In genomic region chr12:40888829-40889228, GRCm38 (mm10) we compare ENCODE assay signal across 12 mouse cellular contexts.
DNase-seq lines count a peak whose midpoint lies in the region; ATAC-seq and TF ChIP-seq lines count a peak whose summit lies in the region.
"Had no signal": no experiment of that assay in that cellular context is flagged by ENCODE, and none has a peak within 500 bp of the region (broad histone marks: within the 10 kb centered on the region; RNA-seq: fewer than 3 reads in every experiment).

No protein-coding gene starts in this region.

- in situ Hi-C loops in CH12.LX (cut with MboI; ENCODE audit: low pct_ligation_motif_present, low pct_unique_long_range_greater_than_20kb, low sequenced_read_pairs) = no loop called here

- H3K36me3 ChIP-seq in heart, embryonic 13.5 days = no peaks in the 10 kb centered on the region
- H3K36me3 ChIP-seq in CH12.LX (replicated peaks in 1 of 2; ENCODE audit: control insufficient read depth in 1 of 2, insufficient read depth in 1 of 2, low read length in 1 of 2) = no peaks in the 10 kb centered on the region
- H3K36me3 ChIP-seq in embryonic facial prominence, embryonic 15.5 days = no peaks in the 10 kb centered on the region
- H3K36me3 ChIP-seq in liver, embryonic 11.5 days (ENCODE audit: control insufficient read depth, insufficient read depth, low read length) = no peaks in the 10 kb centered on the region

- H3K4me1 ChIP-seq in heart, embryonic 13.5 days = peaks cover 14% of the 10 kb centered on the region
- H3K4me1 ChIP-seq in CH12.LX (ENCODE audit: control insufficient read depth in 1 of 2, insufficient read depth in 2 of 2) = peaks cover 7 to 22% of the 10 kb centered on the region in 2 experiments; a peak in 3 of 4 replicates
- H3K4me1 ChIP-seq in embryonic facial prominence, embryonic 15.5 days = no peaks in the 10 kb centered on the region
- H3K4me1 ChIP-seq in liver, embryonic 11.5 days (replicated peaks; ENCODE audit: control insufficient read depth, insufficient read depth, low read length) = peaks cover 22% of the 10 kb centered on the region

- no peak for TF ChIP-seq EP300 in CH12.LX (IDR thresholded peaks at IDR 0.05; ENCODE audit: low read length)

- peak overlapping the region; percentile 24; the same call in 1 of the 2 replicates for H3K4me2 ChIP-seq in heart, embryonic 13.5 days
- H3K4me2 ChIP-seq in CH12.LX (ENCODE audit: insufficient read depth, low read depth, poor library complexity, severe bottlenecking) = peak overlapping the region; percentile 48; the same call in 1 of the 2 replicates
- H3K4me2 ChIP-seq in embryonic facial prominence, embryonic 15.5 days (replicated peaks) = no peak overlapping the region
- H3K4me2 ChIP-seq in liver, embryonic 11.5 days = peak overlapping the region; percentile 60

- 44% methylated on average over 1 of the region's 1 CpGs for WGBS in heart, embryonic 13.5 days
- WGBS in embryonic facial prominence, embryonic 15.5 days = 54% methylated on average over 1 of the region's 1 CpGs
- WGBS in liver, embryonic 11.5 days = 68% methylated on average over 1 of the region's 1 CpGs

- no peaks in the 10 kb centered on the region for H3K79me2 ChIP-seq in CH12.LX (replicated peaks; ENCODE audit: control insufficient read depth, extremely low read depth, insufficient read depth, poor library complexity, severe bottlenecking)

- no peak for TF ChIP-seq POLR2A in CH12.LX (IDR thresholded peaks at IDR 0.05; ENCODE audit: low read depth, low read length)

- H3K4me3 ChIP-seq in heart, embryonic 13.5 days = no peak overlapping the region
- H3K4me3 ChIP-seq in CH12.LX (replicated peaks in 1 of 3; ENCODE audit: low read depth in 2 of 3, low read length in 2 of 3, poor library complexity in 1 of 3) = no peak overlapping the region
- no peak overlapping the region for H3K4me3 ChIP-seq in embryonic facial prominence, embryonic 15.5 days (replicated peaks)
- peak overlapping the region; percentile 17; the same call in 1 of the 2 replicates for H3K4me3 ChIP-seq in liver, embryonic 11.5 days (ENCODE audit: low read depth, low read length)
- H3K4me3 ChIP-seq: left cerebral cortex, adult 2 months had no signal

- no peaks in the 10 kb centered on the region for H3K27me3 ChIP-seq in heart, embryonic 13.5 days (replicated peaks)
- no peaks in the 10 kb centered on the region for H3K27me3 ChIP-seq in CH12.LX (replicated peaks)
- H3K27me3 ChIP-seq in embryonic facial prominence, embryonic 15.5 days = no peaks in the 10 kb centered on the region
- H3K27me3 ChIP-seq in liver, embryonic 11.5 days (replicated peaks; ENCODE audit: control insufficient read depth, insufficient read depth, low read length) = no peaks in the 10 kb centered on the region

- no peak overlapping the region for H3K9ac ChIP-seq in heart, embryonic 13.5 days
- no peak overlapping the region for H3K9ac ChIP-seq in CH12.LX (ENCODE audit: insufficient read depth, low read depth)
- no peak overlapping the region for H3K9ac ChIP-seq in embryonic facial prominence, embryonic 15.5 days
- H3K9ac ChIP-seq in liver, embryonic 11.5 days (ENCODE audit: low read depth, low read length) = peak overlapping the region; percentile 58

- no peak for TF ChIP-seq RAD21 in CH12.LX (IDR thresholded peaks at IDR 0.05; ENCODE audit: low read depth, low read length)

- no peak for TF ChIP-seq CTCF in CH12.LX (conservative IDR thresholded peaks at IDR 0.05 in 1 of 2, IDR thresholded peaks at IDR 0.05 in 1 of 2; ENCODE audit: low read depth in 2 of 2, low read length in 2 of 2)

- no peak for ATAC-seq in heart, embryonic 13.5 days (ENCODE audit: extremely low read depth, insufficient number of reproducible peaks, low FRiP score, low TSS enrichment)
- no peak for ATAC-seq in embryonic facial prominence, embryonic 15.5 days (ENCODE audit: insufficient number of reproducible peaks, low FRiP score, low TSS enrichment, low read depth)
- peak; percentile 18; the same call in 1 of the 2 replicates for ATAC-seq in liver, embryonic 11.5 days (replicated peaks; ENCODE audit: low FRiP score)
- ATAC-seq: forebrain, embryonic 14.5 days; inflammation-experienced regulatory T-cells, adult 6 months had no signal

- no peak for DNase-seq in heart, adult 18-20 months
- DNase-seq in CH12.LX (ENCODE audit: extremely low read depth) = no peak
- DNase-seq in liver, embryonic 11.5 days (ENCODE audit: low spot score) = no peak
- DNase-seq in layer of hippocampus, adult 8-10 months (ENCODE audit: low spot score in 2 of 2) = no peak
- no peak for DNase-seq in urinary bladder, adult 18-20 months (ENCODE audit: low spot score in 2 of 2)
- DNase-seq in left cerebral cortex, adult 8-10 months (ENCODE audit: low spot score in 2 of 2) = no peak
- DNase-seq: thymus, postnatal 36 days had no signal

- dilution Hi-C loops in CH12.LX (cut with MboI; ENCODE audit: extremely low pct_ligation_motif_present, extremely low pct_unique_long_range_greater_than_20kb, low sequenced_read_pairs) = no loop called here

- peak overlapping the region; percentile 28; the same call in 1 of the 2 replicates for H3K27ac ChIP-seq in heart, embryonic 13.5 days (replicated peaks)
- no peak overlapping the region for H3K27ac ChIP-seq in CH12.LX (ENCODE audit: insufficient read depth, low read depth)
- H3K27ac ChIP-seq in embryonic facial prominence, embryonic 15.5 days (replicated peaks) = peak overlapping the region; percentile 34; the same call in 1 of the 2 replicates
- peak overlapping the region; percentile 89 for H3K27ac ChIP-seq in liver, embryonic 11.5 days (ENCODE audit: low read depth, low read length)
- H3K27ac ChIP-seq: left cerebral cortex, adult 2 months had no signal

- no peaks in the 10 kb centered on the region for H3K9me3 ChIP-seq in heart, embryonic 13.5 days
- no peaks in the 10 kb centered on the region for H3K9me3 ChIP-seq in CH12.LX (replicated peaks; ENCODE audit: low read length)
- no peaks in the 10 kb centered on the region for H3K9me3 ChIP-seq in embryonic facial prominence, embryonic 15.5 days (replicated peaks)
- no peaks in the 10 kb centered on the region for H3K9me3 ChIP-seq in liver, embryonic 11.5 days (ENCODE audit: control insufficient read depth, low read length)

TF ChIP-seq in CH12.LX, 34 proteins besides CTCF, POLR2A, EP300 and RAD21:
- no peak for TF ChIP-seq USF1 (IDR thresholded peaks at IDR 0.05; ENCODE audit: low read depth, low read length)
- no peak for TF ChIP-seq NRF1 (IDR thresholded peaks at IDR 0.05; ENCODE audit: low read depth, low read length)
- TF ChIP-seq UBTF (IDR thresholded peaks at IDR 0.05; ENCODE audit: low read depth, low read length) = no peak
- no peak for TF ChIP-seq SMC3 (IDR thresholded peaks at IDR 0.05; ENCODE audit: low read depth, low read length)
- no peak for TF ChIP-seq POLR2AphosphoS2 (IDR thresholded peaks at IDR 0.05; ENCODE audit: low read depth, low read length)
- no peak for TF ChIP-seq TBP (conservative IDR thresholded peaks at IDR 0.05; ENCODE audit: low read depth, low read length)
- no peak for TF ChIP-seq NELFE (IDR thresholded peaks at IDR 0.05; ENCODE audit: low read depth, low read length)
- no peak for TF ChIP-seq ELF1 (IDR thresholded peaks at IDR 0.05; ENCODE audit: low read depth, low read length)
- no peak for TF ChIP-seq ZMIZ1 (IDR thresholded peaks at IDR 0.05; ENCODE audit: low read depth, low read length)
- TF ChIP-seq MXI1 (IDR thresholded peaks at IDR 0.05; ENCODE audit: low read depth, low read length) = no peak
- no peak for TF ChIP-seq IRF4 (IDR thresholded peaks at IDR 0.05; ENCODE audit: low read depth, low read length)
- no peak for TF ChIP-seq JUND (conservative IDR thresholded peaks at IDR 0.05; ENCODE audit: low read depth, low read length)
- TF ChIP-seq ZNF384 (IDR thresholded peaks at IDR 0.05; ENCODE audit: low read depth, low read length) = no peak
- no peak for TF ChIP-seq BHLHE40 (IDR thresholded peaks at IDR 0.05; ENCODE audit: low read depth, low read length)
- no peak for TF ChIP-seq CHD1 (IDR thresholded peaks at IDR 0.05; ENCODE audit: low read depth, low read length)
- TF ChIP-seq MYC (IDR thresholded peaks at IDR 0.05; ENCODE audit: low read depth, low read length) = no peak
